ENCODE assay signal across 1 mouse cellular context in genomic region chr10:80400704-80401161, GRCm38 (mm10).
TF ChIP-seq lines count a peak whose summit lies in the region.

No protein-coding gene starts in this region.

TF ChIP-seq in ES-E14, 5 proteins besides CTCF, POLR2A, EP300 and RAD21 (continued from another document):
- no peak for TF ChIP-seq HCFC1 (IDR thresholded peaks at IDR 0.05; ENCODE audit: borderline replicate concordance, insufficient read depth, low read length)
- no peak for TF ChIP-seq ZC3H11A (IDR thresholded peaks at IDR 0.05; ENCODE audit: borderline replicate concordance, low read depth, low read length)
- no peak for TF ChIP-seq CHD2 (IDR thresholded peaks at IDR 0.05; ENCODE audit: low read depth, low read length)
